Mouse (Mus musculus) olfactory bulb, adult 2 months (tissue): ENCODE results near the gene Slc25a28. TPM values are rescaled to one million over a fixed set of nuclear protein-coding genes. Genes with fewer than 3 reads are reported as not detected.

Experiments used
- H3K27ac ChIP-seq: fragments of 200-500 bp; 2 replicates; pipeline ENCODE4 v1.5.1; 2012; ENCODE audit warnings: low read depth, low read length; ENCODE audit not compliant: insufficient read depth
- H3K4me1 ChIP-seq: fragments of 200-500 bp; 2 replicates; pipeline ENCODE4 v1.6.1; 2012; ENCODE audit warnings: low read length; ENCODE audit not compliant: control insufficient read depth, insufficient read depth
- H3K4me3 ChIP-seq: fragments of 200-500 bp; 2 replicates; pipeline ENCODE4 v1.5.1; 2012; ENCODE audit warnings: mild to moderate bottlenecking, low read depth, low read length, moderate library complexity; ENCODE audit not compliant: insufficient read depth
- CTCF ChIP-seq: fragments of 200-500 bp; IDR thresholded peaks from 2 replicates; pipeline ENCODE4 v1.5.1; 2012; ENCODE audit warnings: low read depth, mild to moderate bottlenecking, low read length, moderate library complexity; ENCODE audit not compliant: insufficient read depth
- POLR2A ChIP-seq: fragments of 200-500 bp; IDR thresholded peaks from 2 replicates; pipeline ENCODE4 v1.6.1; 2012; ENCODE audit warnings: mild to moderate bottlenecking, low read depth, low read length, moderate library complexity; ENCODE audit not compliant: insufficient read depth
- whole genome bisulfite sequencing: fragments of 180-500 bp; shearing (Covaris S2); methylation state at CpG from one replicate; pipeline ENCODE4 v1.1.7; 2018; 5-methylcytosine and 5-hydroxymethylcytosine counted together
- polyA plus RNA-seq: library from polyadenylated mRNA; stranded (reverse); fragments of >200 nt; gene quantifications from 2 replicates; pipeline ENCODE4 v1.2.4, GENCODE M21; 2012; ENCODE audit warnings: low replicate concordance; ENCODE audit not compliant: missing spikeins, insufficient read depth, insufficient read length

The Slc25a28 gene
- polyA plus RNA-seq, 1 experiment: not detected

- Histone ChIP-seq H3K4me3 (no peak overlapping the region), H3K4me1 (no peaks in the 10 kb centered on the region), H3K27ac (no peak overlapping the region)
- 59% methylated on average over 3 of the region's 3 CpGs for WGBS
- no peak for TF ChIP-seq CTCF
- TF ChIP-seq POLR2A: no peak
Observed at GRCm38 (mm10) chr19:43626160-43626559, 48.5 kb downstream of the Slc25a28 start.

- Histone ChIP-seq H3K4me3 (no peak overlapping the region), H3K27ac (no peak overlapping the region), H3K4me1 (no peaks in the 10 kb centered on the region)
- WGBS: 57% methylated on average over 4 of the region's 4 CpGs
- no peak for TF ChIP-seq POLR2A
- TF ChIP-seq CTCF: peak; percentile 53; the same call in 1 of the 2 replicates
Observed at GRCm38 (mm10) chr19:43623913-43624312, 50.8 kb downstream of the Slc25a28 start.

DNA sequence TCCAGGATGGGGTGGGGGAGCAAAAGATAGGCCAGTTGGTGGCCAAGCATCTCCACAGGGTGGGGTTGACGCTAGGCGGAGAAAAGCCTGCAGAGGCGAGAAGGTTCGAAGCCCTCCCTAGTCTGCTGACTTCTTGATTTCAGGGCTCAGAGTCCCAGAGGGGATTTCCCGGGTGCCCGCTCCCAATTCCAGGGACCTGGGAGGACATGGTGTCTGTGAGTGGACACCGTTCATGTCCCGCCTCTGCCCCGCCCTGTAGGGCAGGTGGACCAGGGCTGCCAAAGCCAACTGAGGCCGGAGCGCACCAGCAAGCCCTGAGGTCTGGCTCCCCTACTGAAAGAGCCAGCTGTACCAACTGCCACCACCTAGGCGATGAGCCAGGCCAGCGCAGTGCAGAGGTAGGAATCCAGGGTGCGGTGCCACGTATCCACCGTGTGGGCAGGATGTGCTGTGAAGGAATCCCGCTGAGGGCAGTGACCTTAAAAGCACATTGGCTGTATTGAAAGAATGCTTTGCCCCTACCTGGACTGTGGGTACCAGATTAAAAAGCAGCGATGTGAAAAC is 54.7 kb downstream of the Slc25a28 start:
- H3K4me1 ChIP-seq: peaks cover 9% of the 10 kb centered on the region
- no peak overlapping the region for H3K4me3 ChIP-seq
- TF ChIP-seq POLR2A (no peak), CTCF (no peak)
- WGBS: 30% methylated on average over 18 of the region's 18 CpGs
- no peak overlapping the region for H3K27ac ChIP-seq

GRCm38 (mm10) chr19:43618505-43619030 is 56.1 kb downstream of the Slc25a28 start:
- Histone ChIP-seq H3K27ac (no peak overlapping the region), H3K4me3 (no peak overlapping the region), H3K4me1 (peaks cover 17% of the 10 kb centered on the region)
- no peak for TF ChIP-seq CTCF
- TF ChIP-seq POLR2A: no peak
- 61% methylated on average over 5 of the region's 5 CpGs for WGBS

DNA sequence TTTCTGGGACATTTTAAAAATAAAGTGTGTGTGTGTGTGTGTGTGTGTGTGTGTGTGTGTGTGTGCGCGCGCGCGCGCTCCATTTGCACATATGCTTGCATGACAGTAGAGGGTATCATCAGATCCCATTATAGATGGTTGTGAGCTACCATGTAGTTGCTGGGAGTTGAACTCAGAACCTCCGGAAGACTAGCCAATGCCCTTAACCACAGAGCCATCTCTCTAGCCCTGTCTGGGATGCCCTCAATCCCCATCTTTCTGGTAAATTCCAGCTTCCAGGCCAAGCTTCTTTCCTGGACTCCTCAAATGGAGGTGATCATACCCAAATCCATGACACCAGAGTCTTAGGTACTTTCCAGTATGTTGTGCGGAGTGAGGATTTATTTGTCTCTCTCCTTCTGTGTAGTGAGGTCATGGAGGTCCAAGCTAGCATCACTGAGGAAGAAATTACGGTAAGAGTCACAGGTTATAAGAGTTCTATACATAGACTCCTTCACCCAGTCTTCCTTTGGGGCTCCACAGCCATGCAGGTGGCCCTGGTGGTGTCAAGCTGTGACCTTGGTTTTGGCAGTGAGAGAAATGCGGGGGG is 56.8 kb downstream of the Slc25a28 start:
- H3K27ac ChIP-seq: no peak overlapping the region
- peaks cover 17% of the 10 kb centered on the region for H3K4me1 ChIP-seq
- no peak overlapping the region for H3K4me3 ChIP-seq
- 70% methylated on average over 10 of the region's 10 CpGs for WGBS
- TF ChIP-seq CTCF (no peak), POLR2A (no peak)

- peaks cover 17% of the 10 kb centered on the region for H3K4me1 ChIP-seq
- H3K27ac ChIP-seq: no peak overlapping the region
- TF ChIP-seq CTCF (no peak), POLR2A (no peak)
- no peak overlapping the region for H3K4me3 ChIP-seq
- WGBS: 6% methylated on average over 12 of the region's 12 CpGs
Observed at GRCm38 (mm10) chr19:43616889-43617288, 57.8 kb downstream of the Slc25a28 start.

GRCm38 (mm10) chr19:43616415-43616861 is 58.2 kb downstream of the Slc25a28 start:
- peaks cover 17% of the 10 kb centered on the region for H3K4me1 ChIP-seq
- TF ChIP-seq POLR2A (no peak), CTCF (no peak)
- no peak overlapping the region for H3K4me3 ChIP-seq
- WGBS: under 1% methylated on average over 35 of the region's 35 CpGs
- H3K27ac ChIP-seq: no peak overlapping the region

- Histone ChIP-seq H3K4me1 (peaks cover 17% of the 10 kb centered on the region), H3K27ac (no peak overlapping the region), H3K4me3 (no peak overlapping the region)
- TF ChIP-seq POLR2A (no peak), CTCF (no peak)
- 3% methylated on average over 34 of the region's 34 CpGs for WGBS
Observed at GRCm38 (mm10) chr19:43615571-43616414, 58.9 kb downstream of the Slc25a28 start.

DNA sequence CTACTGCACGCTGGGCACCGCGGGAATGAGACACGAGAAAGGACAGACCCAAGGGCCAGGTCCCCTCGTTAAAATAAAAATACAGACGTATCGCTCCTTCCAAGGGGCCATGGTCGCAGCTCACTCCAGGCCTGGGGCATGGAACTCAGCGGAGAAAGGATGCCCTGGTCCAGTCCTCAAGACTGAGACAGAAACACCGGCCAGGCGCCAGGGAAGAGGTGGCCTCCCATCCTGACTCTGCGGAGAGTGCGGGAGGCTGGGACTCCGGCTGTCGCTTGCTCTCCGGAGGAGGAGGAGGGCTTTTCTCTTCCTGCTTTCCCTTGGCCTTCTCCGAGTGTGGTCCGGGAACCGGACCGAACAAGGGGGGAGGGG is 59.6 kb downstream of the Slc25a28 start:
- no peak overlapping the region for H3K27ac ChIP-seq
- H3K4me1 ChIP-seq: peaks cover 17% of the 10 kb centered on the region
- 2% methylated on average over 20 of the region's 20 CpGs for WGBS
- TF ChIP-seq POLR2A (no peak), CTCF (no peak)
- no peak overlapping the region for H3K4me3 ChIP-seq
